Mouse (Mus musculus): Measurements from ENCODE around the gene Zfp973. TPM values are rescaled to one million over a fixed set of nuclear protein-coding genes. Genes with fewer than 3 reads are reported as not detected.
A peak's percentile ranks its signal among the peaks of the same experiment; 100 is the strongest.
"Not testable (repeated sequence)": the region's sequence is repeated elsewhere in the genome, so short reads cannot be mapped to it uniquely, and the experiment has no call there.

Zfp973 gene
- 10 to 100 TPM in 3 of 4 experiments, 1 to 10 TPM in 1; 9.7 to 14.3 (median 11.9) TPM for total RNA-seq (2022)

GRCm38 (mm10) chr2:176670222-176670621 is at the start of gene Zfp973:
TSS of gene Zfp973 (plus strand) at chr2:176670522.
- DNase-seq (ENCODE audit: low spot score in 2 of 2), result not testable (repeated sequence)

GRCm38 (mm10) chr2:176636244-176636643 is 34.1 kb upstream of the Zfp973 start, which contains the start of gene Gm14308:
TSS of gene Gm14308 (minus strand) at chr2:176636344.
- not testable (repeated sequence) for DNase-seq (ENCODE audit: low spot score in 2 of 2)

- peak; percentile 8 to 39 for DNase-seq (ENCODE audit: low spot score in 2 of 2)
Measured at GRCm38 (mm10) chr2:176708051-176708450, 37.7 kb downstream of the Zfp973 start, which contains the start of gene Gm14305. TSS of gene Gm14305 (plus strand) at chr2:176708328.

Other genes with a start within 250 kb of the Zfp973 start
- gene Gm14435, start 246.9 kb upstream of the Zfp973 start, total RNA-seq (2022), result 10 to 100 TPM; 14.7 to 24.4 (median 16.6) TPM
- gene Gm14434, start 183.7 kb upstream of the Zfp973 start, total RNA-seq (2022), result not detected
- not detected for gene Zfp967, start 149.5 kb upstream of the Zfp973 start, total RNA-seq (2022)
- 1 to 10 TPM; 4.9 to 9.2 (median 6.4) TPM for gene Gm14308, start 34.2 kb upstream of the Zfp973 start, total RNA-seq (2022)
- 10 to 100 TPM; 26.3 to 32.2 (median 30.1) TPM for gene Gm14305, start 37.8 kb downstream of the Zfp973 start, total RNA-seq (2022)
- gene Gm14295, start 128.1 kb downstream of the Zfp973 start, total RNA-seq (2022), result 10 to 100 TPM; 18.7 to 32.5 (median 21.5) TPM
- not detected for gene Gm14408, start 160.6 kb downstream of the Zfp973 start, total RNA-seq (2022)

Measured in left cerebral cortex, adult 8-10 months (tissue).